Mouse (Mus musculus): Measurements from ENCODE around the gene Plekha7.

- TF ChIP-seq POLR2A (IDR thresholded peaks at IDR 0.05; ENCODE audit: extremely low read depth, insufficient read depth, low read length), result no peak
- peak; percentile 22; the same call in 1 of the 2 replicates for TF ChIP-seq CTCF (IDR thresholded peaks at IDR 0.05; ENCODE audit: low read depth, low read length)
Observed at GRCm38 (mm10) chr7:116336226-116336625, 28.1 kb upstream of the Plekha7 start.
